Mouse (Mus musculus) lung, embryonic 14.5 days (tissue): ENCODE measurements around the gene Ints7. TPM values are rescaled to one million over a fixed set of nuclear protein-coding genes. Genes with fewer than 3 reads are reported as not detected.
A peak's percentile ranks its signal among the peaks of the same experiment; 100 is the strongest.

Experiments used
- ATAC-seq: fragments of 200-750 bp; cut with Nextera tagmentation; 2 replicates; pipeline ENCODE4 v1.8.0; 2017; ENCODE audit warnings: mild to moderate bottlenecking, moderate TSS enrichment, moderate library complexity; ENCODE audit not compliant: insufficient read depth
- DNase-seq: peaks from one replicate; pipeline ENCODE4 v3.0.0-alpha.2; 2015
- H3K27ac ChIP-seq: fragments of 300-500 bp; sonication (generic); 2 replicates; pipeline ENCODE4 v1.5.1; 2014; ENCODE audit warnings: low read depth, mild to moderate bottlenecking, moderate library complexity
- H3K27me3 ChIP-seq: fragments of 300-500 bp; sonication (generic); 2 replicates; pipeline ENCODE4 v1.6.1; 2014; ENCODE audit warnings: low read length, control low read depth; ENCODE audit not compliant: insufficient read depth
- H3K36me3 ChIP-seq: fragments of 300-500 bp; sonication (generic); 2 replicates; pipeline ENCODE4 v1.6.1; 2014; ENCODE audit warnings: control low read depth; ENCODE audit not compliant: insufficient read depth
- H3K4me1 ChIP-seq: fragments of 300-500 bp; sonication (generic); 2 replicates; pipeline ENCODE4 v1.6.1; 2014; ENCODE audit warnings: antibody characterized with exemption, control low read depth; ENCODE audit not compliant: insufficient read depth
- H3K4me2 ChIP-seq: fragments of 300-500 bp; sonication (generic); 2 replicates; pipeline ENCODE4 v1.6.1; 2014; ENCODE audit warnings: mild to moderate bottlenecking
- H3K4me3 ChIP-seq: fragments of 300-500 bp; sonication (generic); 2 replicates; pipeline ENCODE4 v1.5.1; 2014; ENCODE audit warnings: low read depth, low read length
- H3K9ac ChIP-seq: fragments of 300-500 bp; sonication (generic); 2 replicates; pipeline ENCODE4 v1.6.1; 2014
- H3K9me3 ChIP-seq: fragments of 300-500 bp; sonication (generic); 2 replicates; pipeline ENCODE4 v1.6.1; 2016; ENCODE audit warnings: low read depth, low read length, control low read depth
- CTCF ChIP-seq: IDR thresholded peaks from 2 replicates; pipeline ENCODE4 v1.5.1; 2016; ENCODE audit warnings: antibody characterized with exemption, low read depth
- WGBS: fragments of 180-500 bp; shearing (Covaris S2); extraction: QIAGEN DNeasy Blood & Tissue Kit; methylation state at CpG from one replicate; pipeline ENCODE4 v1.1.7; 2014; 5-methylcytosine and 5-hydroxymethylcytosine counted together
- polyA plus RNA-seq: library from polyadenylated mRNA; unstranded; fragments of >200 nt; fragmentation: Nextera tagmentation; extraction: Ambion mirVana; gene quantifications from 2 replicates; pipeline ENCODE4 v1.2.1, GENCODE M21; 2014

Ints7 gene
- polyA plus RNA-seq, 1 experiment from 2014 or later: 69.4 TPM

DNA sequence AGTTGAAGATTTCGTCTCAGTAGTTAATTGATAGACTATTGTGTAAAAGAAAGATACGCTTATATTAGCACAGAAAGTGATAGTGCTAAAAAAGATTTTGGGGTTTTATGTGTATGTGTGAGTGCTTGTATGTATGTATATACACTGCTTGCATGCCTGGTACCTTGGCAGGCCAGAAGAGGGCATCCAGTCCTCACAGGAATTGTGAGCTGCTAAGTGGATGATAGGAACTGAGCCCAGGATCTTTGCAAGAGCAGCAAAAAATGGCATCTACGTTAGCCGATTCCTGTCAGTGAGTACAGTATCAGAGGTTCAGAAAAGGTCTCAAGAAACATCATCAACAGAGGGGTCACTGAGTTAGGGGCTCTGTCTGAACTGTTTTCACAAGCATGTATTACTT is 9.0 kb downstream of the Ints7 start:
- WGBS: 86% methylated on average over 4 of the region's 4 CpGs
- no peak overlapping the region for H3K27ac ChIP-seq
- peaks cover 69% of the 10 kb centered on the region for H3K36me3 ChIP-seq
- no peak overlapping the region for H3K4me3 ChIP-seq
- peak; percentile 18; the same call in 1 of the 2 replicates for TF ChIP-seq CTCF
- H3K4me2 ChIP-seq: no peak overlapping the region
- H3K4me1 ChIP-seq: no peaks in the 10 kb centered on the region
- no peak for ATAC-seq
- peak; percentile 15 for DNase-seq
- H3K27me3 ChIP-seq: no peaks in the 10 kb centered on the region
- H3K9me3 ChIP-seq: 0 out of 2 replicates have a peak, but pooled peaks cover 2% of the 10 kb centered on the region
- no peak overlapping the region for H3K9ac ChIP-seq

DNA sequence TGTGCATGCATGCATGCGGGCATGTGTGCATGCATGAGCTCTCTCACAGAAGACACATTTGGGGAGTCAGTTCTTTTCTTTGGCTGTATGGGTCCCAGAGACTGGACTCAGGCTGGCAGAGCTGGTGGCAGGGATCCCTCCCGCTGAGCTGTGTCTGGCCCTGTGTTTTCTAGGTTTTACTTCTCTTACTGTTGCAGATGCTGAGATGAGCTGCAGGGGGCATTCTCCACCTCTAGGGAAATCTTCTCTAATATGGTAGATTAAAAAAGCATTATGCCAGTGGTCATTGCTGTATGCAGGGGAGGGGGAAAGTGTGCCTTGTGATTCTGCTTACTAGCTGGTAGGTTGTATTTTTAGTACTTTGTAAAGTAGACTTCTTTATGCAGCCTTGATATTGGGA is 10.3 kb downstream of the Ints7 start:
- TF ChIP-seq CTCF: 0 out of 2 replicates have a peak, but pooled peaks have one; percentile 25
- no peak overlapping the region for H3K27ac ChIP-seq
- DNase-seq (no peak), ATAC-seq (no peak)
- no peaks in the 10 kb centered on the region for H3K27me3 ChIP-seq
- H3K4me2 ChIP-seq: no peak overlapping the region
- peaks cover 75% of the 10 kb centered on the region for H3K36me3 ChIP-seq
- 85% methylated on average over 2 of the region's 2 CpGs for WGBS
- H3K4me3 ChIP-seq: no peak overlapping the region
- no peak overlapping the region for H3K9ac ChIP-seq
- no peaks in the 10 kb centered on the region for H3K9me3 ChIP-seq
- H3K4me1 ChIP-seq: no peaks in the 10 kb centered on the region

DNA sequence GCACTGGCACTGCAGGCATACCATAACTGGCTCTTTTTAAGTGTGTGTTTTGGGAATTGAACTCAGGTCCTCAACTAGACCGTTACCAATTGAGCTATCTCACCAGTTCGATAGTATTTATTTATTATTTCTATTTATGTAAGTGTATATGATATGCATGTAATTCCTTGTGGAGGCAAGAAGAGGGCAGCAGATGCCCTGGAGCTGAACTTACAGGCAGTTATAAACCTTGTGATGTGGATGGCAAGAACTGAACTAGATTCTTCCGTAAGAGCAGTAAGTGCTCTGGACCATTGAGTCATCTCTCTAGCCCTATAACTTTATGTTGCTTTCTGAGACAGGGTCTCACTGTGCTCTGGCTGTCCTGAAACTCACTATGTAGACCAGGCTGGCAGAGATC is 11.6 kb downstream of the Ints7 start:
- Histone ChIP-seq H3K4me1 (no peaks in the 10 kb centered on the region), H3K9me3 (no peaks in the 10 kb centered on the region), H3K36me3 (peaks cover 81% of the 10 kb centered on the region), H3K27me3 (no peaks in the 10 kb centered on the region), H3K4me2 (no peak overlapping the region), H3K27ac (no peak overlapping the region), H3K4me3 (no peak overlapping the region), H3K9ac (no peak overlapping the region)
- ATAC-seq (no peak), DNase-seq (no peak)
- WGBS: 89% methylated on average over 3 of the region's 3 CpGs
- TF ChIP-seq CTCF: 0 out of 2 replicates have a peak, but pooled peaks have one; percentile 15

DNA sequence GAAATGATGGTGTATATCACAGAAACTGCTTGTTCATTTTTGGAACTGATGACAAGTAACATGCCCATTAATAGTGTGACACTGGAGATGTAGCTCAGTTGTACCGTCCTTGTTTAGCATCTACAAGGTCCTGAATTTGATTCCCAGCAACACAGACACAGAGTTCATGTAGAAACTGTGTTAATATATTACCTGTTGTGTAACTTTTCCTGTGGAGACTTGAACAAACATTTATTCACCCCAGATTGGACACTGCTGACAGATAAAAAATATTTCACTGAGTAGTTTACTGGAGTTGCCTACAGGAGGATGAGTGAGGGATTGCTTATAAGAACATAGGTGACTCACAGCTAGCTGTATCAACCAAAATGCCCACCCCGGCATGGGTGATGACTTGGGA is 13.3 kb downstream of the Ints7 start:
- no peaks in the 10 kb centered on the region for H3K27me3 ChIP-seq
- WGBS: 91% methylated on average over 2 of the region's 2 CpGs
- no peaks in the 10 kb centered on the region for H3K4me1 ChIP-seq
- ATAC-seq (no peak), DNase-seq (no peak)
- H3K4me2 ChIP-seq: no peak overlapping the region
- no peak overlapping the region for H3K9ac ChIP-seq
- H3K27ac ChIP-seq: no peak overlapping the region
- no peak for TF ChIP-seq CTCF
- no peak overlapping the region for H3K4me3 ChIP-seq
- peaks cover 76% of the 10 kb centered on the region for H3K36me3 ChIP-seq
- no peaks in the 10 kb centered on the region for H3K9me3 ChIP-seq

DNA sequence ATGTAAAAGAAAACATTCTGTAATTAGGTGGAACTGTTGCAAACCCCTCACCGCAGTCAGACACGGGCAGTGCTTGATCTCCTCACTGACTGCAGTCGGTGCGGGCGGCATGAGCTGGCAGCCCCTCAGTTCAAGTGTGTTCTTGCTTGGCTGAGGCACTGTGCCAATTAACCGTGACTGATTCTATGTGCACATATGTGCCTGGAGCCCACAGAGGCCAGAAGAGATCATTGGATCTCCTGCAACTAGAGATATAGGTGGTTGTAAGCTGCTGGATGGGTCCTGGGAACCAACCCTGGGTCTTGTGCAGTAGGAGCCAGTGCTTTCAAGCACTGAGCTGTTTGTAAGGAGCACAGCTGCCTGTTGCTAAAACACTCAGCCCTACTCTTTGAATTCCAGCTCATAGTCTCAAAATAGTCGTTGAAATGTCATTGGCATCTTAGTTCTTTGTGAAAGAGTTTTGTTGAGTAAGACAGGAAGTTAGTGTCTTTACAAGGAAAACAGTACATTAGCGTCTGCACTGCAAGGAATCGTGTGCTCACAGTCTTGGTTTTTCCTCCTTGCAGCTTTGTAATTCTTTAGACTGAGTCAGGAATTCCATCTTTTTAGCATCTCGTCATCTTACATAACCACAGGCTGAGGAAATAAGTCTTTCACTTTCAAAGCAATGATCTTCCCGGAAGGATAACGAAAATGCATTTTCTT is 16.7 kb downstream of the Ints7 start:
- no peak for TF ChIP-seq CTCF
- Histone ChIP-seq H3K9ac (no peak overlapping the region), H3K4me3 (no peak overlapping the region), H3K36me3 (peaks cover 72% of the 10 kb centered on the region), H3K4me2 (no peak overlapping the region), H3K4me1 (no peaks in the 10 kb centered on the region), H3K9me3 (no peaks in the 10 kb centered on the region), H3K27me3 (no peaks in the 10 kb centered on the region), H3K27ac (no peak overlapping the region)
- DNase-seq: no peak
- WGBS: 85% methylated on average over 12 of the region's 12 CpGs
- no peak for ATAC-seq

DNA sequence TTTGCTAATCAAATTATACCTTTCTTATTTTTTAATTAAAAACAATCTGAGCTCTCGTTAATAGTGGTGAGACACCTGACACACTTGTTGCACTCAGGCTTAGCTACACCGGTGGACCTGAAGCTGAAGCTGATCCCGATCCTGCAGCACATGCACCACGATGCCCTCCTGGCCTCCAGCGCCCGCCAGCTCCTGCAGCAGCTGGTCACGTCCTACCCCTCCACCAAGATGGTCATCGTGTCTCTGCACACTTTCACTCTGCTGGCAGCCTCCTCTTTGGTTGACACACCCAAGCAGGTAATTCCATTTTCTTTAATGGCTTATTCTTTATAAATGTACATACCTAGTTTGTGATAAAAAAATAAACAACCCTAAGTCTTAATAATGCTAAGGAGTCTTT is 20.6 kb downstream of the Ints7 start:
- H3K27me3 ChIP-seq: no peaks in the 10 kb centered on the region
- H3K9ac ChIP-seq: no peak overlapping the region
- no peak overlapping the region for H3K4me3 ChIP-seq
- no peak for DNase-seq
- no peaks in the 10 kb centered on the region for H3K4me1 ChIP-seq
- 91% methylated on average over 8 of the region's 8 CpGs for WGBS
- no peak for ATAC-seq
- peaks cover 67% of the 10 kb centered on the region for H3K36me3 ChIP-seq
- TF ChIP-seq CTCF: no peak
- no peaks in the 10 kb centered on the region for H3K9me3 ChIP-seq
- H3K27ac ChIP-seq: no peak overlapping the region
- H3K4me2 ChIP-seq: no peak overlapping the region

DNA sequence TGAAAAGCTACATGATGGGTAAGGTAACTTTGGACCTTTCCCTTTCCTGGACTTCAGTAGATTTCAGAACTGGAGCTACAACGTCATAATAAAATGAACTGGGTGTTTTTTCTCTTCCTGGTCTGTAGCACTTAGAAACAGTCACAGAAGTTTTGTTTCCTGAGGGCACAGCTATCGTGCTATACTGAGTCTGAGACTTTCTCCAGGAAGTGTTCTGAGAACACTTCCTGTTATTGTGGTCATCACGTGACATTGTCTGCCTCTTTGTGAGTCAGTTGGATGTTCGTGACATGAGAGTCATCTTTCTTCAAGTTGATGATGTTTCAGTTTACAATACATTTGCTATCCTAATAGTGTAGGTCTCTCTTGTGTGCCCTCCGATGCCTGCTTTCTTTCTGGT is 23.8 kb downstream of the Ints7 start:
- 63% methylated on average over 5 of the region's 5 CpGs for WGBS
- Histone ChIP-seq H3K4me3 (no peak overlapping the region), H3K4me1 (no peaks in the 10 kb centered on the region), H3K27ac (no peak overlapping the region), H3K4me2 (no peak overlapping the region), H3K9ac (no peak overlapping the region), H3K9me3 (no peaks in the 10 kb centered on the region), H3K36me3 (peaks cover 70% of the 10 kb centered on the region), H3K27me3 (no peaks in the 10 kb centered on the region)
- TF ChIP-seq CTCF: no peak
- DNase-seq: no peak
- no peak for ATAC-seq
